Mouse (Mus musculus) heart, postnatal 0 days (tissue): ENCODE data around the gene Hs3st5. TPM values are rescaled to one million over a fixed set of nuclear protein-coding genes. Genes with fewer than 3 reads are reported as not detected.

Source experiments
- ATAC-seq: fragments of 200-750 bp; cut with Nextera tagmentation; 2 replicates; pipeline ENCODE4 v1.8.0; 2017; ENCODE audit warnings: low read depth, moderate number of reproducible peaks, moderate library complexity; ENCODE audit not compliant: insufficient read depth
- DNase-seq: peaks from one replicate; pipeline ENCODE4 v3.0.0-alpha.2; 2016; ENCODE audit warnings: low spot score
- H3K27ac ChIP-seq: fragments of 300-500 bp; sonication (generic); 2 replicates; pipeline ENCODE4 v1.5.1; 2014; ENCODE audit warnings: low read depth, mild to moderate bottlenecking
- H3K27me3 ChIP-seq: fragments of 300-500 bp; sonication (generic); 2 replicates; pipeline ENCODE4 v1.6.1; 2014; ENCODE audit warnings: low read length, mixed read lengths; ENCODE audit not compliant: control insufficient read depth, insufficient read depth
- H3K36me3 ChIP-seq: fragments of 300-500 bp; sonication (generic); replicated peaks from 2 replicates; pipeline ENCODE4 v1.6.1; 2014; ENCODE audit warnings: low read length, mixed read lengths; ENCODE audit not compliant: control insufficient read depth, insufficient read depth
- H3K4me1 ChIP-seq: fragments of 300-500 bp; sonication (generic); 2 replicates; pipeline ENCODE4 v1.6.1; 2014; ENCODE audit warnings: antibody characterized with exemption; ENCODE audit not compliant: control insufficient read depth, insufficient read depth
- H3K4me2 ChIP-seq: fragments of 300-500 bp; sonication (generic); 2 replicates; pipeline ENCODE4 v1.6.1; 2014; ENCODE audit warnings: low read depth, mild to moderate bottlenecking, low read length, moderate library complexity
- H3K4me3 ChIP-seq: fragments of 300-500 bp; sonication (generic); 2 replicates; pipeline ENCODE4 v1.5.1; 2014; ENCODE audit warnings: low read depth, low read length
- H3K9ac ChIP-seq: fragments of 300-500 bp; sonication (generic); replicated peaks from 2 replicates; pipeline ENCODE4 v1.6.1; 2014; ENCODE audit warnings: low read depth, low read length, mixed read lengths
- H3K9me3 ChIP-seq: fragments of 300-500 bp; sonication (generic); replicated peaks from 2 replicates; pipeline ENCODE4 v1.6.1; 2016; ENCODE audit warnings: low read length; ENCODE audit not compliant: control insufficient read depth
- CTCF ChIP-seq: IDR thresholded peaks from 2 replicates; pipeline ENCODE4 v1.5.1; 2016; ENCODE audit warnings: antibody characterized with exemption, control low read depth, low read depth
- EP300 ChIP-seq: IDR thresholded peaks from 2 replicates; pipeline ENCODE4 v1.6.1; 2016; ENCODE audit warnings: antibody characterized with exemption, low read depth
- WGBS: fragments of 180-500 bp; shearing (Covaris S2); extraction: QIAGEN DNeasy Blood & Tissue Kit; methylation state at CpG from one replicate; pipeline ENCODE4 v1.1.7; 2014; 5-methylcytosine and 5-hydroxymethylcytosine counted together
- polyA plus RNA-seq: library from polyadenylated mRNA; unstranded; fragments of >200 nt; fragmentation: Nextera tagmentation; extraction: Ambion mirVana; gene quantifications from 2 replicates; pipeline ENCODE4 v1.2.1, GENCODE M21; 2015
- total RNA-seq: library from RNA; depleted of rRNA; stranded (reverse); fragments of >200 nt; gene quantifications from 2 replicates; pipeline ENCODE4 v1.2.3, GENCODE M21; 2014; ENCODE audit warnings: low replicate concordance

Gene Hs3st5
- total and polyA plus RNA-seq, 2 experiments from 2014 or later, result 0.29 TPM; not detected in 1

- no peaks in the 10 kb centered on the region for H3K27me3 ChIP-seq
- H3K4me2 ChIP-seq, result no peak overlapping the region
- no peaks in the 10 kb centered on the region for H3K36me3 ChIP-seq
- no peaks in the 10 kb centered on the region for H3K4me1 ChIP-seq
- DNase-seq, result no peak
- H3K9ac ChIP-seq, result no peak overlapping the region
- H3K9me3 ChIP-seq, result no peaks in the 10 kb centered on the region
- ATAC-seq, result no peak
- TF ChIP-seq EP300 (no peak), CTCF (no peak)
- WGBS, result 69% methylated on average over 3 of the region's 3 CpGs
- H3K27ac ChIP-seq, result no peak overlapping the region
- H3K4me3 ChIP-seq, result no peak overlapping the region
Observed at GRCm38 (mm10) chr10:36484011-36484410, 22.6 kb upstream of the Hs3st5 start.

GRCm38 (mm10) chr10:36484728-36485300 is 21.8 kb upstream of the Hs3st5 start:
- Histone ChIP-seq H3K27ac (no peak overlapping the region), H3K4me3 (no peak overlapping the region), H3K36me3 (no peaks in the 10 kb centered on the region), H3K27me3 (no peaks in the 10 kb centered on the region), H3K9me3 (no peaks in the 10 kb centered on the region), H3K9ac (no peak overlapping the region), H3K4me1 (no peaks in the 10 kb centered on the region), H3K4me2 (no peak overlapping the region)
- 93% methylated on average over 1 of the region's 1 CpGs for WGBS
- no peak for DNase-seq
- no peak for ATAC-seq
- no peak for TF ChIP-seq EP300
- TF ChIP-seq CTCF, result no peak

- no peak overlapping the region for H3K27ac ChIP-seq
- H3K9ac ChIP-seq, result no peak overlapping the region
- no peaks in the 10 kb centered on the region for H3K36me3 ChIP-seq
- DNase-seq (no peak), ATAC-seq (no peak)
- no peaks in the 10 kb centered on the region for H3K9me3 ChIP-seq
- no peaks in the 10 kb centered on the region for H3K27me3 ChIP-seq
- no peak overlapping the region for H3K4me2 ChIP-seq
- TF ChIP-seq CTCF (no peak), EP300 (no peak)
- no peak overlapping the region for H3K4me3 ChIP-seq
- 67% methylated on average over 1 of the region's 1 CpGs for WGBS
- no peaks in the 10 kb centered on the region for H3K4me1 ChIP-seq
Observed at GRCm38 (mm10) chr10:36493566-36493965, 13.0 kb upstream of the Hs3st5 start.

GRCm38 (mm10) chr10:36499713-36500112 is 6.9 kb upstream of the Hs3st5 start:
- no peaks in the 10 kb centered on the region for H3K4me1 ChIP-seq
- no peak overlapping the region for H3K4me3 ChIP-seq
- TF ChIP-seq EP300, result no peak
- TF ChIP-seq CTCF, result no peak
- no peak overlapping the region for H3K4me2 ChIP-seq
- no peaks in the 10 kb centered on the region for H3K9me3 ChIP-seq
- H3K27me3 ChIP-seq, result no peaks in the 10 kb centered on the region
- no peak for ATAC-seq
- no peak overlapping the region for H3K9ac ChIP-seq
- H3K36me3 ChIP-seq, result no peaks in the 10 kb centered on the region
- no peak for DNase-seq
- WGBS, result 79% methylated on average over 1 of the region's 1 CpGs
- no peak overlapping the region for H3K27ac ChIP-seq

DNA sequence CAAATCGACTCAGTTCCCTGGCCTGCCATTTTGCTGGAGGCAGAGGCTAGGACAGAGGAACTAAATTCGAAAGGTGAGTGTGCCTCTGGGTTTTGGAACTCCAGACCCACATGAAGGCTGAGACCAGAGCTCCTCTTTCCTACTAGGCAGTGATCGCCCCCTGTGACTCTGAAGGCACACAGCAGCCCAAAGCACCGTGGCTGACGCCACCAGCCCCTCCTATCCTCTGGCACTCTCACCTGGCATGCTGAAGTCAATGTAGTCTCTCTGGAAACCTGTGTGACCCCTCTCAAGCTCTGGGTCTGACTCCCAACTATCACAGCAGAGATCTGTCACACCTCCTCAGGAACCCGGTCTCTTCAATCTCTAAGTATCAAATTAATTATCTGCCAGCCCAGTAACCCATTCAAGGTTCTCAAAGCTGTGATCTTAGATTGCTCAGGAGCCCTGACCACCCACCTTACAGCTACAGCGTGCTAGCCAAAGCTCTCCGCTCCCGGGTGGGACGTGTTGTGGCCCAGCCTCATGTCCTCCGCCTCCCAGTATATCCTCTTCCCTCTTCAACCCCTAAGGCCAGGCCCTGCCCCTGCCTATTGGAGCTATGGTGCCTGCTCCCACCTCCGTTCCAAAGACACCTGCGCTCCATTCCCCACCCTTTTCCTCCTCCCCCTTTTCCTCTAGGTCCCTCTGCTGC is 434 bp upstream of the Hs3st5 start:
- Histone ChIP-seq H3K9me3 (no peaks in the 10 kb centered on the region), H3K4me3 (peak overlapping the region; percentile 66), H3K4me1 (peaks cover 7% of the 10 kb centered on the region; the same call in 1 of the 2 replicates), H3K36me3 (no peaks in the 10 kb centered on the region), H3K27me3 (peaks cover 43% of the 10 kb centered on the region), H3K27ac (no peak overlapping the region), H3K4me2 (peak overlapping the region; percentile 99), H3K9ac (no peak overlapping the region)
- no peak for TF ChIP-seq EP300
- TF ChIP-seq CTCF, result 0 out of 2 replicates have a peak, but pooled peaks have one; percentile 12
- DNase-seq, result no peak
- peak; percentile 36; the same call in 1 of the 2 replicates for ATAC-seq
- WGBS, result 11% methylated on average over 13 of the region's 13 CpGs
